Mouse (Mus musculus) bone marrow macrophage, adult 2 months (primary cell): Measurements from ENCODE around the gene Cadm2.

Source experiments
- CTCF ChIP-seq: IDR thresholded peaks from 2 replicates; pipeline ENCODE4 v1.5.1; 2012; ENCODE audit warnings: low read depth, mild to moderate bottlenecking, low read length, moderate library complexity
- POLR2A ChIP-seq: IDR thresholded peaks from 2 replicates; pipeline ENCODE4 v1.6.1; 2012; ENCODE audit warnings: mild to moderate bottlenecking, low read depth, low read length, borderline replicate concordance

DNA sequence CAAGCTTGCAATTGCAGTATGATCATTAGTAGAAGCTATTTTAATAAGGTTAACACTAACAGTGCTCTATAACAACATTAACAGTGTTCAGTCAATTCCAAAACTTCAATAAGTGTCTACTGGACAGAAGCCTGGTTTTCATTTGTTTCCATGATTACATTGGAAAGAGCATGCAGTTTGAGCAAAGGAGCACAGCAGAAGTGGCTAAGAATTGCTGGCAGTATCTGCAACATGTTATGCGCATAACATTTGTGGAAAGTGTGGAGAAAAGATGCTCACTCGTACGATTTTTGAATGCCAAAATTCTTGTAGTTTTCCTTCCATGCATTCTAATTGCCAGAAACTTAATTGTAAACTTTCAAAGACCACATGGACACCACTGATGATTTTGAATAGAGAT lies 718.9 kb downstream of the Cadm2 start:
- TF ChIP-seq CTCF (no peak), POLR2A (no peak)
